Mouse (Mus musculus) heart, postnatal 0 days (tissue): ENCODE results near the gene Camta1.

ENCODE experiments used
- CTCF ChIP-seq: IDR thresholded peaks from 2 replicates; pipeline ENCODE4 v1.5.1; 2016; ENCODE audit warnings: antibody characterized with exemption, control low read depth, low read depth
- EP300 ChIP-seq: IDR thresholded peaks from 2 replicates; pipeline ENCODE4 v1.6.1; 2016; ENCODE audit warnings: antibody characterized with exemption, low read depth

DNA sequence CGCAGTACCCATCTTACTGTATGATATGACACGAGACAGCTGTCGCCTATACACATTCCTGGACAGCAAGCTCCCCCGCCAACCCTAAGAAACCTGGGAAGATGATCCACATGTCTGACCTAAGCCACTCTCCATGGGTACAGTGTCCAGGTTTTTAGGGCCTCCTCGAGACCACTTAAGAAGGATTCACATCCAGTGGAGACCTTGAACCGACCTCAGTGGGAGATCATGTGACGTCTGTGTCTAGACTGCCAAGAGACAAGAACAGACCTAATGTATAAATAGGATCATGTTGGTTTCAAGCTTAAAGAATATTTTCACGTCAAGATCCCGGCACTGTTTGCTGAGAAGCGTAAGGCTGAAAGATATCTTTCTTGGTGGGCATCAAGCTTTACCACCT is 757.5 kb downstream of the Camta1 start:
- TF ChIP-seq EP300 (no peak), CTCF (no peak)
